Mouse (Mus musculus): ENCODE data around the gene Cd4.

DNA sequence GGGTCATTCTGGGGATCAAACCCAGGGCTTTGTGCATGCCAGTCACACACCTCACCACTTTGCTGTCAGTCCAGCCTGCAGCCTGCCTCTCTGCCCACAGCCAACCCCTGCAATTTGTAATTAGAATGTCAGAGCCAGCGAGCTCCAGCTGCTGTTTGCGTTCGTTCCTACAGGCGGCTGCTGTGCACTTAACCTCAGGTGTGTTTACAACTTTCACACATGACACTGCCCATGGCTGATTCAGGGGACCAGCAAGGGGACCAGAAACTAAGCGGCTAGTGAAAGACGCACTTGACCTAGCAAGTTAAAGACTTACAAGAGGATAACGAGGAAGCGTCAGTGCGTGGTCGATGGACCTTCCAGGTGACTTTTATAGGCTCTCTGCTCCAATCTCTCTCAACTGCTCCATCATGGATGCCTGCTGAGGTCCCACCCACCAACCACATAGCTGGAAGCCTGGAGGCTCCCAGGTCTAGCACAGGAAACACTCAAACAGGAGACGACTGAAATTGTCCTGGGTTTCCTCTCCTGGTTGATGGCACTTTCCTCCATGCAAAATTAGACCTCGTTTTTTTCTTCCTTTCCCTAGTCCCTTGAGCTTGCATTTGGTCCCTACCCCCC lies 37.3 kb upstream of the Cd4 start:
- TF ChIP-seq CTCF (IDR thresholded peaks at IDR 0.05; ENCODE audit: borderline replicate concordance, extremely low read depth, insufficient read depth, insufficient read length) (no peak), POLR2A (IDR thresholded peaks at IDR 0.05; ENCODE audit: borderline replicate concordance, extremely low read depth, insufficient read depth, insufficient read length, poor library complexity, severe bottlenecking) (no peak)

Data from brain, embryonic 14.5 days (tissue).